16 mouse cellular contexts compared by ENCODE assay signal in the genomic region with DNA sequence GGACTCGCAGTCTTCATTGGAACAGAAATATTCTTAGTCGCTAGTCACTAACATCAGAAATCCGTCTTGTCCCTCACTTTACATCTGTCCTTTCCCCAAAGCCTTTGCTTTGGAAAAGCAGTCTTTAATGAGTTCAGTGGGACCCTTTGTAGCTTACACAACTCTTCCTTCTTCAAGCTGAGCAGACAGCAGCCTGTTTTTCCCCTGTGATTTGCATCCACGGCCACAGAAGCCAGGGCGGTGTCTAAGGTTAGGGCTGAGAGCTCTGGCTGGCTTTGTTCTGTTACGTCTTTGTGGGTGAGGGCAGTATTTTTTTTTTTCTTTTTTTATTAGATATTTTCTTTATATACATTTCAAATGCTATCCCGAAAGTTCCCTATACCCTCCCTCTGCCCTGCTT.
"Had no signal": no experiment of that assay in that cellular context is flagged by ENCODE, and none has a peak within 500 bp of the region (broad histone marks: within the 10 kb centered on the region; RNA-seq: fewer than 3 reads in every experiment).

No protein-coding gene starts in this region.

- H3K9ac ChIP-seq: neural tube, embryonic 13.5 days; neural tube, embryonic 15.5 days; stomach, embryonic 15.5 days had no signal

- H3K36me3 ChIP-seq: stomach, embryonic 15.5 days had no signal

- H3K27ac ChIP-seq: neural tube, embryonic 13.5 days; neural tube, embryonic 15.5 days; stomach, embryonic 15.5 days; stomach, postnatal 0 days had no signal

- H3K27me3 ChIP-seq: neural tube, embryonic 13.5 days; neural tube, embryonic 15.5 days; stomach, embryonic 15.5 days had no signal

- H3K4me1 ChIP-seq: neural tube, embryonic 13.5 days; neural tube, embryonic 15.5 days; stomach, embryonic 15.5 days had no signal

- DNase-seq: retina, postnatal 1 day; right cerebral cortex, adult 18-20 months; right cerebral cortex, postnatal 14 days; right cerebral cortex, postnatal 25 days; right cerebral cortex, postnatal 4 days; spleen, adult 18-20 months; thymus, adult 18-20 months; thymus, adult 2 months; thymus, postnatal 14 days; thymus, postnatal 25 days; thymus, postnatal 36 days; thymus, postnatal 4 days had no signal

- H3K4me3 ChIP-seq: neural tube, embryonic 13.5 days; neural tube, embryonic 15.5 days; stomach, embryonic 15.5 days had no signal

- H3K9me3 ChIP-seq: neural tube, embryonic 13.5 days; neural tube, embryonic 15.5 days; stomach, embryonic 15.5 days had no signal

- H3K4me2 ChIP-seq: neural tube, embryonic 13.5 days; neural tube, embryonic 15.5 days; stomach, embryonic 15.5 days had no signal
